Mouse (Mus musculus) C2C12 (cell line): ENCODE data around the gene Tfpt.

Experiments
- CTCF ChIP-seq: IDR thresholded peaks from one replicate; pipeline ENCODE4 v1.5.1; 2011; ENCODE audit not compliant: control insufficient read depth, insufficient read depth, insufficient read length
- MAX ChIP-seq: IDR thresholded peaks from one replicate; pipeline ENCODE4 v1.6.1; 2011; ENCODE audit warnings: mild to moderate bottlenecking, control low read depth
- MYOD1 ChIP-seq: IDR thresholded peaks from one replicate; pipeline ENCODE4 v1.6.1; 2011; ENCODE audit warnings: low read depth; ENCODE audit not compliant: control insufficient read depth, insufficient read length

GRCm38 (mm10) chr7:3574216-3574615 lies 55.5 kb downstream of the Tfpt start:
- TF ChIP-seq CTCF, result no peak
- TF ChIP-seq MAX, result no peak
- TF ChIP-seq MYOD1, result no peak
